Mouse (Mus musculus): ENCODE results near the gene 1700092M07Rik.

The 1700092M07Rik gene

GRCm38 (mm10) chr19:8742176-8742575 is 1.7 kb downstream of the 1700092M07Rik start:
- DNase-seq (ENCODE audit: low spot score): no peak

GRCm38 (mm10) chr19:8745382-8745781 is 4.9 kb downstream of the 1700092M07Rik start:
- no peak for DNase-seq (ENCODE audit: low spot score)

GRCm38 (mm10) chr19:8747368-8747767 is 6.8 kb downstream of the 1700092M07Rik start:
- no peak for DNase-seq (ENCODE audit: low spot score)

GRCm38 (mm10) chr19:8755652-8756051 is 15.1 kb downstream of the 1700092M07Rik start:
- DNase-seq (ENCODE audit: low spot score): no peak

GRCm38 (mm10) chr19:8756635-8757387 is 16.3 kb downstream of the 1700092M07Rik start, which contains the start of gene Nxf1:
Gene Nxf1 (plus strand): TSS chr19:8757073.
- peak; percentile 92 for DNase-seq (ENCODE audit: low spot score)

GRCm38 (mm10) chr19:8757471-8757998 is 17.0 kb downstream of the 1700092M07Rik start:
- no peak for DNase-seq (ENCODE audit: low spot score)

- DNase-seq (ENCODE audit: low spot score): no peak
Observed at GRCm38 (mm10) chr19:8758899-8759298, 18.4 kb downstream of the 1700092M07Rik start.

- no peak for DNase-seq (ENCODE audit: low spot score)
Observed at GRCm38 (mm10) chr19:8760757-8761156, 20.2 kb downstream of the 1700092M07Rik start.

- no peak for DNase-seq (ENCODE audit: low spot score)
Observed at GRCm38 (mm10) chr19:8763276-8763675, 22.8 kb downstream of the 1700092M07Rik start.

GRCm38 (mm10) chr19:8765562-8765961 is 25.0 kb downstream of the 1700092M07Rik start:
- DNase-seq (ENCODE audit: low spot score): no peak

GRCm38 (mm10) chr19:8770567-8771270 is 30.2 kb downstream of the 1700092M07Rik start, which contains the start of gene Tmem223:
Gene Tmem223 (plus strand): TSS chr19:8770996.
- DNase-seq (ENCODE audit: low spot score): peak; percentile 82

GRCm38 (mm10) chr19:8772996-8773395 is 32.5 kb downstream of the 1700092M07Rik start:
- DNase-seq (ENCODE audit: low spot score): no peak

- no peak for DNase-seq (ENCODE audit: low spot score)
Observed at GRCm38 (mm10) chr19:8773409-8773808, 32.9 kb downstream of the 1700092M07Rik start.

- DNase-seq (ENCODE audit: low spot score): peak; percentile 98
Observed at GRCm38 (mm10) chr19:8774086-8774835, 33.7 kb downstream of the 1700092M07Rik start, which contains the start of gene Tmem179b. Gene Tmem179b (minus strand): TSS chr19:8774467.

- no peak for DNase-seq (ENCODE audit: low spot score)
Observed at GRCm38 (mm10) chr19:8774951-8775421, 34.5 kb downstream of the 1700092M07Rik start.

GRCm38 (mm10) chr19:8786008-8786781 is 45.7 kb downstream of the 1700092M07Rik start, which contains the start of gene Taf6l:
Gene Taf6l (minus strand): TSS chr19:8786417.
- DNase-seq (ENCODE audit: low spot score): peak; percentile 95

- no peak for DNase-seq (ENCODE audit: low spot score)
Observed at GRCm38 (mm10) chr19:8788521-8788920, 48.0 kb downstream of the 1700092M07Rik start.

GRCm38 (mm10) chr19:8789171-8789570 is 48.7 kb downstream of the 1700092M07Rik start:
- DNase-seq (ENCODE audit: low spot score): no peak

GRCm38 (mm10) chr19:8790171-8790570 is 49.7 kb downstream of the 1700092M07Rik start:
- no peak for DNase-seq (ENCODE audit: low spot score)

Measured in yolk sac, embryonic 10.5 days (tissue).